Mouse (Mus musculus) megakaryocyte-erythroid progenitor cell, adult 5-6 weeks (primary cell): ENCODE measurements around the gene E2f4. TPM values are rescaled to one million over a fixed set of nuclear protein-coding genes. Genes with fewer than 3 reads are reported as not detected.
"Not testable (repeated sequence)": the region's sequence is repeated elsewhere in the genome, so short reads cannot be mapped to it uniquely, and the experiment has no call there.

ENCODE experiments used
- ATAC-seq: replicated peaks from 2 replicates; pipeline ENCODE4 v1.8.0; 2016; ENCODE audit warnings: mild to moderate bottlenecking, inconsistent platforms; ENCODE audit not compliant: severe bottlenecking, poor library complexity, low FRiP score, low TSS enrichment
- total RNA-seq, 2 experiments: library from RNA; stranded (forward) in 1 of 2; stranded (reverse) in 1 of 2; fragments of 200-1000, 215-1000 nt in 1 of 2; fragments of >200 nt in 1 of 2; fragmentation: Nextera tagmentation in 1 of 2; gene quantifications; 2 replicates each; pipeline ENCODE4 v1.2.3; 2014 to 2017

E2f4 gene
- total RNA-seq, 2 experiments from 2014 or later: 128 to 390 TPM

GRCm38 (mm10) chr8:105290554-105291314, 6.7 kb upstream of the E2f4 start:
- ATAC-seq: peak; percentile 42

GRCm38 (mm10) chr8:105291364-105291763, 6.1 kb upstream of the E2f4 start:
- not testable (repeated sequence) for ATAC-seq

- not testable (repeated sequence) for ATAC-seq
Measured at GRCm38 (mm10) chr8:105291802-105292201, 5.7 kb upstream of the E2f4 start.

GRCm38 (mm10) chr8:105292471-105292870, 5.0 kb upstream of the E2f4 start:
- no peak for ATAC-seq

GRCm38 (mm10) chr8:105293405-105293804, 4.1 kb upstream of the E2f4 start:
- ATAC-seq: no peak

GRCm38 (mm10) chr8:105294776-105295175, 2.7 kb upstream of the E2f4 start:
- ATAC-seq: no peak

- ATAC-seq: no peak
Measured at GRCm38 (mm10) chr8:105295256-105295655, 2.2 kb upstream of the E2f4 start.

GRCm38 (mm10) chr8:105295895-105296573, 1.4 kb upstream of the E2f4 start, which contains the start of gene Exoc3l:
TSS of gene Exoc3l (minus strand) at chr8:105296101.
- ATAC-seq: no peak

GRCm38 (mm10) chr8:105298351-105299252, 1.1 kb downstream of the E2f4 start:
- peak; percentile 13; the same call in 1 of the 2 replicates for ATAC-seq

GRCm38 (mm10) chr8:105299962-105300361, 2.5 kb downstream of the E2f4 start:
- ATAC-seq: peak; percentile 74

- no peak for ATAC-seq
Measured at GRCm38 (mm10) chr8:105303396-105303795, 5.9 kb downstream of the E2f4 start.

GRCm38 (mm10) chr8:105303874-105304273, 6.4 kb downstream of the E2f4 start:
- no peak for ATAC-seq

GRCm38 (mm10) chr8:105304325-105305210, 7.1 kb downstream of the E2f4 start:
- peak; percentile 25 for ATAC-seq

- peak; percentile 44 for ATAC-seq
Measured at GRCm38 (mm10) chr8:105305211-105306145, 8.0 kb downstream of the E2f4 start, which contains the start of gene Elmo3. TSS of gene Elmo3 (plus strand) at chr8:105305601.

- ATAC-seq: no peak
Measured at GRCm38 (mm10) chr8:105306146-105306691, 8.8 kb downstream of the E2f4 start.

GRCm38 (mm10) chr8:105307670-105308069, 10.2 kb downstream of the E2f4 start:
- ATAC-seq: no peak

GRCm38 (mm10) chr8:105308428-105308827, 11.0 kb downstream of the E2f4 start:
- no peak for ATAC-seq
